Mouse (Mus musculus): Measurements from ENCODE around the gene Cyp4f37. TPM values are rescaled to one million over a fixed set of nuclear protein-coding genes. Genes with fewer than 3 reads are reported as not detected.
"Not testable (repeated sequence)": the region's sequence is repeated elsewhere in the genome, so short reads cannot be mapped to it uniquely, and the experiment has no call there.

The Cyp4f37 gene
- total RNA-seq (2022), result not detected

GRCm38 (mm10) chr17:32621018-32621417, at the start of gene Cyp4f37:
Gene Cyp4f37 (plus strand): TSS chr17:32621309.
- DNase-seq (ENCODE audit: low spot score in 2 of 2), result not testable (repeated sequence)

GRCm38 (mm10) chr17:32573286-32573685, 47.8 kb upstream of the Cyp4f37 start:
- DNase-seq (ENCODE audit: low spot score in 2 of 2), result not testable (repeated sequence)

GRCm38 (mm10) chr17:32577496-32578186, 43.5 kb upstream of the Cyp4f37 start:
- DNase-seq (ENCODE audit: low spot score in 2 of 2), result no peak

GRCm38 (mm10) chr17:32596494-32596893, 24.6 kb upstream of the Cyp4f37 start:
- no peak for DNase-seq (ENCODE audit: low spot score in 2 of 2)

GRCm38 (mm10) chr17:32608055-32608454, 13.1 kb upstream of the Cyp4f37 start:
- DNase-seq (ENCODE audit: low spot score in 2 of 2), result no peak

GRCm38 (mm10) chr17:32610231-32610630, 10.9 kb upstream of the Cyp4f37 start:
- not testable (repeated sequence) for DNase-seq (ENCODE audit: low spot score in 2 of 2)

- DNase-seq (ENCODE audit: low spot score in 2 of 2), result no peak
Measured at GRCm38 (mm10) chr17:32610896-32611295, 10.2 kb upstream of the Cyp4f37 start.

GRCm38 (mm10) chr17:32612417-32612816, 8.7 kb upstream of the Cyp4f37 start:
- no peak for DNase-seq (ENCODE audit: low spot score in 2 of 2)

GRCm38 (mm10) chr17:32617252-32617651, 3.9 kb upstream of the Cyp4f37 start:
- no peak for DNase-seq (ENCODE audit: low spot score in 2 of 2)

GRCm38 (mm10) chr17:32629726-32630125, 8.6 kb downstream of the Cyp4f37 start:
- not testable (repeated sequence) for DNase-seq (ENCODE audit: low spot score in 2 of 2)

GRCm38 (mm10) chr17:32631936-32632335, 10.8 kb downstream of the Cyp4f37 start:
- no peak for DNase-seq (ENCODE audit: low spot score in 2 of 2)

- DNase-seq (ENCODE audit: low spot score in 2 of 2), result not testable (repeated sequence)
Measured at GRCm38 (mm10) chr17:32634242-32634971, 13.3 kb downstream of the Cyp4f37 start.

GRCm38 (mm10) chr17:32634972-32635314, 13.8 kb downstream of the Cyp4f37 start:
- peak; percentile 41 to 88 for DNase-seq (ENCODE audit: low spot score in 2 of 2)

- DNase-seq (ENCODE audit: low spot score in 2 of 2), result no peak
Measured at GRCm38 (mm10) chr17:32636341-32636740, 15.2 kb downstream of the Cyp4f37 start.

GRCm38 (mm10) chr17:32637151-32637550, 16.0 kb downstream of the Cyp4f37 start:
- no peak for DNase-seq (ENCODE audit: low spot score in 2 of 2)

- DNase-seq (ENCODE audit: low spot score in 2 of 2), result no peak
Measured at GRCm38 (mm10) chr17:32646631-32647030, 25.5 kb downstream of the Cyp4f37 start.

- no peak for DNase-seq (ENCODE audit: low spot score in 2 of 2)
Measured at GRCm38 (mm10) chr17:32653860-32654259, 32.8 kb downstream of the Cyp4f37 start.

GRCm38 (mm10) chr17:32657041-32657440, 35.9 kb downstream of the Cyp4f37 start:
- no peak for DNase-seq (ENCODE audit: low spot score in 2 of 2)

GRCm38 (mm10) chr17:32658246-32658645, 37.1 kb downstream of the Cyp4f37 start:
- no peak for DNase-seq (ENCODE audit: low spot score in 2 of 2)

GRCm38 (mm10) chr17:32658712-32659111, 37.6 kb downstream of the Cyp4f37 start, which contains the start of gene Cyp4f40:
Gene Cyp4f40 (plus strand): TSS chr17:32658900.
- DNase-seq (ENCODE audit: low spot score in 2 of 2), result no peak

GRCm38 (mm10) chr17:32673976-32674375, 52.9 kb downstream of the Cyp4f37 start:
- DNase-seq (ENCODE audit: low spot score in 2 of 2), result no peak

- no peak for DNase-seq (ENCODE audit: low spot score in 2 of 2)
Measured at GRCm38 (mm10) chr17:32676040-32676635, 55.0 kb downstream of the Cyp4f37 start.
